Mouse (Mus musculus): ENCODE data around the gene Tnfaip1.

Tnfaip1 gene

GRCm38 (mm10) chr11:78500623-78501202 is 35.4 kb downstream of the Tnfaip1 start:
- no peak for DNase-seq (ENCODE audit: low spot score in 2 of 2)

GRCm38 (mm10) chr11:78499543-78499942 is 36.6 kb downstream of the Tnfaip1 start:
- DNase-seq (ENCODE audit: low spot score in 2 of 2) = no peak

GRCm38 (mm10) chr11:78499004-78499403 is 37.1 kb downstream of the Tnfaip1 start, which contains the start of gene Vtn:
TSS of gene Vtn (plus strand) at chr11:78499091.
- DNase-seq (ENCODE audit: low spot score in 2 of 2) = no peak

GRCm38 (mm10) chr11:78497544-78498522 is 38.3 kb downstream of the Tnfaip1 start, which contains the start of gene Sarm1:
TSS of gene Sarm1 (minus strand) at chr11:78497754.
- DNase-seq (ENCODE audit: low spot score in 2 of 2) = peak; percentile 88 to 92

- DNase-seq (ENCODE audit: low spot score in 2 of 2) = no peak
These were observed 39.0 kb downstream of the Tnfaip1 start for GRCm38 (mm10) chr11:78497071-78497541.

- no peak for DNase-seq (ENCODE audit: low spot score in 2 of 2)
These were observed 40.2 kb downstream of the Tnfaip1 start for GRCm38 (mm10) chr11:78495904-78496303.

- DNase-seq (ENCODE audit: low spot score in 2 of 2) = no peak
These were observed 45.3 kb downstream of the Tnfaip1 start for GRCm38 (mm10) chr11:78490781-78491241.

GRCm38 (mm10) chr11:78488168-78488567 is 48.0 kb downstream of the Tnfaip1 start:
- peak in 1 of 2 experiments; percentile 42 for DNase-seq (ENCODE audit: low spot score in 2 of 2)

GRCm38 (mm10) chr11:78483639-78484038 is 52.5 kb downstream of the Tnfaip1 start:
- DNase-seq (ENCODE audit: low spot score in 2 of 2) = no peak

GRCm38 (mm10) chr11:78475289-78475688 is 60.8 kb downstream of the Tnfaip1 start:
- no peak for DNase-seq (ENCODE audit: low spot score in 2 of 2)

Measured in spleen, postnatal 14 days (tissue).